Mouse (Mus musculus): ENCODE measurements at regions not wholly inside any gene's neighbourhood (a gene's known extent, or its start where the extent isn't known, plus 50 kb on each side); places are given as distances from the start of the nearest gene placed in this dataset.

DNA sequence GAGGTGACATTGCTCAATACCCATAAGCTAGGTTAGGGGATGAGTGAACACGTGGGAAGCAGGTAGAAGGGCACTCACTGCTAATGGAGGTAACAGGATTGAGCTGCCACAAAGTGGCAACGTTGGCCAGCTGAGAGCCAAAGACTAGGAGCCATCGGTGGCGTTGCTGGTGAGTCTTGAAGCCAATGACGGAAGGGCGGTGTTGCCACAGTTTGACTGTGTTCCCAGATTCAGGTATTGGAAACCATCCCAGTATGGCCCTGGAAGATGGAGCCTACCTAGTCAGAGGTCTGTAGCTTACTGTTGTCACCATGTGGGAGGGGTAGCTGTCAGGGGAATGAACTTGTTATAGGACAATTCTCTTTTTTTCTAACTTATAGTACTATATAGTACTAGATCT lies 158.4 kb downstream of the Ly86 start:
- no peak for DNase-seq (ENCODE audit: low spot score in 2 of 2)

DNA sequence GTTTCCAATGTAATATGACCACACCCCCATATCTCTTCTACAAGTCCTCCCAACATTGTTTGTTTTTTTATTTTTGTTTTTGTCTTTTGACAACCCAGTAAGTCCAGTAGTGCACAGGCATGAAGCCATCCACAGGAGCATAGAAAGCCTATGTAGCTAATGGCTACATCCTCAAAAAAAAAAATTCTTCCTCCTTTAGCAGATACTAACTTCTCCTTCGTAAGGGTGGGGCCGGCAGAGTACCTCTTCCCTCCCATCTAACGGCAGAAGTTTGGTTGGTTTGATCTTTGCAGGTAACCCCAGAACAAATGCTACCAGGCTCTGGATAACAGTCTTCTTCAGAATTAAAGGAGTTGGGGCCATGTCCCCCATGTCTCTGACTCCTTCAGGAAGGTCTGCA lies 158.9 kb downstream of the Ly86 start:
- DNase-seq (ENCODE audit: low spot score in 2 of 2) = no peak

- DNase-seq (ENCODE audit: low spot score in 2 of 2) = no peak
Observed at GRCm38 (mm10) chr13:37504373-37504772, 159.4 kb downstream of the Ly86 start.

GRCm38 (mm10) chr13:37505617-37506016 lies 160.6 kb downstream of the Ly86 start:
- no peak for DNase-seq (ENCODE audit: low spot score in 2 of 2)

DNA sequence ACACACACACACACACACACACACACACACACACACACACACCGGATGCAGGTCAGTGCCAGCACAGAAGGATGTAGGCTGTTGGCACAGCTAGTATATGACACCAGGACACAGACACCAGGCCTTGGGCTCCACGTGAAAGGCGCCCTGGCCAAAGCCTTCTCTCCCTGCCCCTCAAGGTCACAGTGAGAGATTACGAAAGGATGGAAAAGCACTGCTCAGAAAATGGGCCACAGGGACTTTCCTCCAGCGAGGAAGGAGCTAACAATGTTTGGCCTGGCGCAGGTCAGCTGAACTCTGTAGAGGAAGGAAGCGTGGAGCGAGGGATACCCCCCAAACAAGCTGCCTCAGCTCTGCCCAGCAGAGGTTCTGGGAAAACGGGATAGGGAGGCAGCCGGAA lies 161.0 kb downstream of the Ly86 start:
- no peak for DNase-seq (ENCODE audit: low spot score in 2 of 2)

DNA sequence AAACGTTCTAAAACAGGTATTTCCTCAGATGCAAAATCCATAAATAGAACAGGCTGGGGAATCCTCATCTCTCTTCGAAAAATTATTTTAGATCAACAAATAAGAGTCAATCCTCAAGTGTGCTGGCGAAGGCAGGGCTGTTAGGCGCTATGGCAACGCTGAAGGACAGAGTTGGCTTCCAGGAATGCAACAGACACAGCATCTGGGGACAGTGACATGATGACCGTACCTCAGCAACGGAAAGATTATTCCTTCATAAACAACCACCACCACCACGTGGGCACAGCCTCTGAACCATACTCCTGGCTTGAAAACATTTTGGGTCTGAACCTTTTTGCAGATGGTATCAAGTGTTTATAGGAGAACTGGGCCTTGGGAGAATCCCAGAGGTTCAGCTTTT lies 161.7 kb downstream of the Ly86 start:
- no peak for DNase-seq (ENCODE audit: low spot score in 2 of 2)

- no peak for DNase-seq (ENCODE audit: low spot score in 2 of 2)
Observed at GRCm38 (mm10) chr13:37507146-37507545, 162.1 kb downstream of the Ly86 start.

DNA sequence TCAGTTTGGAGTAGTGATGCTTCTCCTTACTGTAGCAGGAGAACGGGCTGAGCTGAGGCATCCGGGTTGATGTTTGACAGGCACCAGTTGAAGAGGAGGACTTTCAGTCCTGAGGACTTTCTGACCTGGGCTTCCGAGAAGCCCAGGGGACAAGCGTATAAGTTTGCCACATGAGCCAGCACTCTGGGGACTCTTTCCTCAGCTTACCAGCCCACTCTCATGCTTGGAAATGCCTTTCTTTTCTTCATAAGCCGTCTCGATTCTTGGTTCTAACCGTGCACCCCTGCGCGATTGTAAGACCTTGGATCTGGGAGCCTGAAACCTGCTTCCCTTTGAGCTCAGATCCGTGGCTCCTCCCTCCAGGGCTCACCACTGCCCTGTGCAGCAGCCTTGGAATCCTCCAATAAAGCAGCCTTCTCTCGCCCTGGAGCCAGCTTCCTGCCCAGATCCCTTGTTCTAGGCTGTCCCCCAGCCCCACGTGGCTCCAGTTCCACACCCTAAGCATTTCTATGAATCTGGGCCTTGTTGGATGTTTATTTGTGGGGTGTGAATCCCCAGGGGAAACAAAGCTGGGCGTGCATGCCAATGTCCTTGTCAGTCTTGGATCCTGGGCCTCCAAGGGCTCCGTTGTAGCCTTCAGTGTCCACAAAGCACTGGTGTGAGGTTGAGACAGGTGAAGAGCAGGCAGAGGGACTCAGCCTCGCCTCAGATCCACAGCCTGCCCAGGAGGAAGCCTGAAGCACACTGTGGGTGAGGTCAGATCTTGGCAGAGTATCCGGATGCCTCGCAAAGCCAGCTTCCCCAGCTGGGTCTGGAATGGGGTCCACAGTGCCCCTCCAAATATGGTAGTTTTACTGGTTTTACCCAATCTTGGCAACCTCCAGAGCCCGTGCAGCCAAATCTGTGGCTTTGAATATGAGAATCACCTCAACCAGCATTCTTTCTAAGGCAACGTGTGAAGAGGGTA lies 163.7 kb downstream of the Ly86 start:
- no peak for DNase-seq (ENCODE audit: low spot score in 2 of 2)

DNA sequence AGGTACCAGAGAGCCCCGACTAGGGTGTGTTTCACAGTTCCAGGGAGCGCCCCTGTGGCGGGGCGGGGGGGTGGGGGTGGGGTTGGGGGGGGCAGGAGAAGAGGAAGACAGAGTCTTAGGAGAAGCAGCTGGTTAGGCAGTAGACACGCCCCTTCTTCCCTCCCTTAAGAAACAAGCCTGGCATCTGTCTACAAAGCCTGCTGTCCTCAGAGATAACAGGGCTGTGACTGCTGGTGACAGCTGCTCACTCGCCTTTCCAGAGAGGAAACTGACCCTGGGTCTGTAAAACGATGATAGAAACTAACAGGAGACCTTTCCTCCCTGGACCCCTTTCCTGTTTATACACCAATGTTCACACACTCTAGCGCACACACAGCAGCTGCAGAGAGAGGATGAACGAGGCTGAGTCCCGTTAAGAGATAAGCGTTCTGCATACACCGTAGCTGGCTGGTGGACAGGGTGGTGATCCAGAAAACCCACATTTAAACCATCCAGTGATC lies 164.4 kb downstream of the Ly86 start:
- no peak for DNase-seq (ENCODE audit: low spot score in 2 of 2)

- DNase-seq (ENCODE audit: low spot score in 2 of 2) = no peak
Observed at GRCm38 (mm10) chr13:37510511-37510910, 165.5 kb downstream of the Ly86 start.

DNA sequence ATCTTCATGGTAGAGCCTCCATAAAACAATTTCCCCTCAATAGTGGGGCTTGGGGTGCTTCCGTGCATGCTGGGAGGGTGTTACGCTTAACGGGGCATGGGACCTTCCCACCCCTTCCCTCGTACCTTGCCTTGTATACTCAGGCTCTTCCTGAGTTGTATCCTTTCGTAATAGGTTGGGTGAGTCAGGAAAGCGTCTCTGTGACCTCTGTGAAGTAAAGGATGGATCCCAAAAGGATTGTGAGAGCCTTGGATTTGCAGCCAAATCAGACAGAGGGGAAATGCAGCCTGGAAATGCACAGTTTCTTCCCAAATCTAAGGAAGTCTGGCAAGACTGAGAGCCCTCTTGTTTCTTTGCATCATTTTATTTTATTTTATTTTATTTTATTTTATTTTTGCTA lies 166.0 kb downstream of the Ly86 start:
- DNase-seq (ENCODE audit: low spot score in 2 of 2) = no peak

DNA sequence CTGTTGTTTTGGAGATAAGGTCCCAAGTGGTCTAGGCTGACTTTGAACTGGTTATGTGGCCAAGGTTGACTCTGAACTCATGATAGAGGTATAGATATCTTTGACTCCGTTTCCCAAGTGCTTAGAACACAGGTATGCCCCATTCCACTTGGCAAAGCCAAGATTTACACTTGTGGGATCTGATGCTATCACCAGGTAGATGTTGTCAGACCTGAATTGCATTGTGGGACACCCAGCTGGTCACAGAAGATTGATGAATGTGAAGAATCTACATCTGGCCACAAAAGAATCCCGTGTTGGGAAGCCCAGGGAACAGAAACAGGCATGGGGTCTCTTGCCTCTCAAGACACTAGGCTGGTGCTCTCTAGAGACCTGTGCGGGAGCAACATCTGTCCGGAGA lies 166.4 kb downstream of the Ly86 start:
- no peak for DNase-seq (ENCODE audit: low spot score in 2 of 2)

GRCm38 (mm10) chr13:37512781-37513180 lies 167.8 kb downstream of the Ly86 start:
- no peak for DNase-seq (ENCODE audit: low spot score in 2 of 2)

DNA sequence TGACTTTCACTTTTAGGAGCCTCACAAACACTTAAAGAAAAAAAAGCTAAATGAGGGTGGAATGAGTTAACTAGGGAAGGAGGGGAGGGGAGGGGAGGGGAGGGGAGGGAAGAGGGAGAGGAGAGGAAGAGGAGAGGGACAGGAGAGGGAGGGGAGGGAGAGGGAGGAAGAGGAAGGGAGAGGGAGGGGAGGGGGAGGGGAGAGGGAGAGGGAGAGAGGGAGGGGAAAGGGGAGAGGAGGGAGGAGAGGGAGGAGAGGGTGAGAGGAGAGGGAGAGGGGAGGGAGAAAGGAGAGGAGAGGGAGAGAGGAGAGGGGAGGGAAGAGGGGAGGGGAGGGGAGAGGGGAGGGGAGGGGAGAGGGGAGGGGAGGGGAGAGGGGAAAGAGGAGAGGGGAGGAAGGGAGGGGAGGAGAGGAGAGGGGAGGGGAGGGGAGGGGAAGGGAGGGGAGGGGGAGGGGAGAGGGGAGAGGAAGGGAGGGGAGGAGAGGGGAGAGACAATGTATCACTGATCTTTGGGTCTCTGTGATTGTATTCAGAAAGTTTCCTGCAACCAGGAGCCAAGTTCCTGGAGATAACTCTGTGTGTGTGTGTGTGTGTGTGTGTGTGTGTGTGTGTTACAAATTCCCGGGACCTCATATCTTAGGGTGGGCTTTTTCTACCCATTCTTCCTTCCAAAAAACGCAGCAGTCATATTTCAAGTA lies 168.3 kb downstream of the Ly86 start:
- no peak for DNase-seq (ENCODE audit: low spot score in 2 of 2)

GRCm38 (mm10) chr13:37513905-37514607 lies 169.0 kb downstream of the Ly86 start:
- peak in 1 of 2 experiments; percentile 24 for DNase-seq (ENCODE audit: low spot score in 2 of 2)

DNA sequence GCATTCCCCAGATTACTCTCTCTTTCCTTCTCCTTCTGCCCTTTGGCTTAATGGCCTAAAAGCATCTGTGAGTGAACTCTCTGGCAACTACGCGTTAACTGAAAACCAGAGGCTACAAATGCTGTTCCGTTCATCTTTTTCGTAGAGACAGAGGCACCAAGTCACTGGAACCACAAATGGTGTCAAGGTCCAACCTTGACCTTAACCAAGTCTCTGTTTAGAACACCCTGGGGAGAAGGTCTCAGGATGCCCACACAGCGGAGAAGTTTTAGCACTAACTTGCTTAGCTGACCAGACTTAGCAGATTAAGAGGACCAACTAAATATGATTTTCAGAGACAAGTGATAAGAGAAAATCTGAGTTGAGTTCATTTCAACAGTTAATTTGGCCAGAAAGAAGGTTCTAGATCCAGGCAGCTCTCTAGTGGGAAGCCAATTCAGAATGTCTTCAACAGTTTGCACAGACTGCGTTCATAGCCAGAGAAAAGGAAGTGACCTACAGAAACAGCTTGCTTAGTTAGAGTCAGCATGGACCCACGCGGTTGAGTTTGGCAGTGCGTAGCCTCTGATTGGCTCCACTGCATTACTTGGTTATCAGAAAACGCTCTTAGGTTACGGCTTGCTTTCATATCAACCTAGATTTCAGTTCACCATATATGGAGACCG lies 169.8 kb downstream of the Ly86 start:
- no peak for DNase-seq (ENCODE audit: low spot score in 2 of 2)

- DNase-seq (ENCODE audit: low spot score in 2 of 2) = no peak
Observed at GRCm38 (mm10) chr13:37517055-37517807, 172.2 kb downstream of the Ly86 start.

DNA sequence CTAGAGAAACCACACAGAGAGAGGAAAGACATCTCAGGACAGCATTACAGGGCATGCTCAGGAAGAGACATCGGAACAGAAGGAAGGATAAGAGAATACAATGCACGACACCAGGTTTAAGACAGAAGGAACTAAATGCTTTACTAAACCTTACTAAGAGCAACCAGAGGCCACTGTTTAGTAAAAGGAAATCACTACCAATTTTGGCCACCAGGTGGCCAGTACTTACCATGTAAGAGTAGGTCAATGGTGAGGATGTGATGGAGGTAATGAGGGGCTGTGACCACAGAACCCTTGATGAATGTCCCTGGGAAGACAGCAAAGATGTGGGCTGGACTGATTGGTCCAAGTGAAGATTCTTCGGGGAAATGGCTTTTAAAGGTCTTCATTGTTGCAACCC lies 174.9 kb downstream of the Ly86 start:
- no peak for DNase-seq (ENCODE audit: low spot score in 2 of 2)

GRCm38 (mm10) chr13:37525097-37525726 lies 180.2 kb downstream of the Ly86 start:
- DNase-seq (ENCODE audit: low spot score in 2 of 2) = no peak

GRCm38 (mm10) chr13:37526102-37526501 lies 181.1 kb downstream of the Ly86 start:
- DNase-seq (ENCODE audit: low spot score in 2 of 2) = no peak

Data from gastrocnemius, adult 8-10 months (tissue).